11 mouse cellular contexts compared by ENCODE assay signal in genomic region chr15:62216688-62217477, GRCm38 (mm10).
A peak's percentile ranks its signal among the peaks of the same experiment; 100 is the strongest.
DNase-seq lines count a peak whose midpoint lies in the region; TF ChIP-seq lines count a peak whose summit lies in the region.
"Had no signal": no experiment of that assay in that cellular context is flagged by ENCODE, and none has a peak within 500 bp of the region (broad histone marks: within the 10 kb centered on the region; RNA-seq: fewer than 3 reads in every experiment).

No protein-coding gene starts in this region.

- TF ChIP-seq POLR2A in kidney, adult 2 months (IDR thresholded peaks at IDR 0.05; ENCODE audit: low read depth, low read length), result no peak
- TF ChIP-seq POLR2A in MEL (IDR thresholded peaks at IDR 0.05; ENCODE audit: control insufficient read depth in 1 of 2, insufficient read depth in 1 of 2, low read depth in 1 of 2, low read length in 2 of 2, poor library complexity in 1 of 2), result peak; percentile 17 to 32; a peak in 2 of 4 replicates

- H3K27ac ChIP-seq in kidney, adult 2 months (ENCODE audit: insufficient read depth, low read depth, low read length), result no peak overlapping the region
- peak overlapping the region; percentile 95 for H3K27ac ChIP-seq in MEL (ENCODE audit: control insufficient read depth, low read depth, low read length)
- H3K27ac ChIP-seq in brown adipose tissue, adult 24 weeks (replicated peaks; ENCODE audit: low read depth, low read length), result peak overlapping the region; percentile 59
- H3K27ac ChIP-seq in layer of hippocampus, adult 2 months, result no peak overlapping the region
- H3K27ac ChIP-seq: limb, embryonic 12.5 days; midbrain, embryonic 15.5 days had no signal

- H3K27me3 ChIP-seq in kidney, adult 2 months (replicated peaks; ENCODE audit: control insufficient read depth, insufficient read depth, low read length), result no peaks in the 10 kb centered on the region
- H3K27me3 ChIP-seq in MEL (ENCODE audit: control insufficient read depth in 1 of 2, insufficient read depth in 2 of 2, low read length in 2 of 2), result no peaks in the 10 kb centered on the region
- H3K27me3 ChIP-seq: limb, embryonic 12.5 days; midbrain, embryonic 15.5 days had no signal

- H3K4me3 ChIP-seq in kidney, adult 2 months (ENCODE audit: insufficient read depth, low read depth, low read length), result no peak overlapping the region
- H3K4me3 ChIP-seq in MEL (ENCODE audit: control insufficient read depth in 1 of 2, insufficient read depth in 1 of 2, low read depth in 2 of 2, low read length in 2 of 2), result peak overlapping the region; percentile 61 to 72
- H3K4me3 ChIP-seq in brown adipose tissue, adult 24 weeks (ENCODE audit: insufficient read depth, low read depth, low read length), result no peak overlapping the region
- no peak overlapping the region for H3K4me3 ChIP-seq in layer of hippocampus, adult 2 months
- H3K4me3 ChIP-seq: limb, embryonic 12.5 days; midbrain, embryonic 15.5 days had no signal

- H3K79me2 ChIP-seq in MEL (ENCODE audit: control insufficient read depth, insufficient read depth, low read length, poor library complexity), result peaks cover 69% of the 10 kb centered on the region

- TF ChIP-seq CTCF in kidney, adult 2 months (conservative IDR thresholded peaks at IDR 0.05; ENCODE audit: insufficient read depth, insufficient read length, low read depth, low read length), result no peak
- TF ChIP-seq CTCF in MEL (IDR thresholded peaks at IDR 0.05 in 2 of 3, conservative IDR thresholded peaks at IDR 0.05 in 1 of 3; ENCODE audit: control insufficient read depth in 1 of 3, insufficient read depth in 1 of 3, low read depth in 2 of 3, low read length in 3 of 3, poor library complexity in 1 of 3, severe bottlenecking in 1 of 3), result no peak
- no peak for TF ChIP-seq CTCF in layer of hippocampus, adult 2 months (conservative IDR thresholded peaks at IDR 0.05)

- TF ChIP-seq EP300 in MEL (IDR thresholded peaks at IDR 0.05; ENCODE audit: low read depth in 1 of 2, low read length in 2 of 2), result no peak

- 72% methylated on average over 8 of the region's 8 CpGs for WGBS in kidney, adult 2 months

- no peaks in the 10 kb centered on the region for H3K9me3 ChIP-seq in MEL (replicated peaks; ENCODE audit: insufficient read depth, low read length)
- H3K9me3 ChIP-seq: limb, embryonic 12.5 days; midbrain, embryonic 15.5 days had no signal

- H3K4me1 ChIP-seq in kidney, adult 2 months (ENCODE audit: control insufficient read depth, insufficient read depth, low read length), result 0 out of 2 replicates have a peak, but pooled peaks cover 4% of the 10 kb centered on the region
- peaks cover 19 to 78% of the 10 kb centered on the region in 2 experiments for H3K4me1 ChIP-seq in MEL (ENCODE audit: control insufficient read depth in 1 of 2, insufficient read depth in 2 of 2, low read length in 2 of 2)
- H3K4me1 ChIP-seq in brown adipose tissue, adult 24 weeks (ENCODE audit: control insufficient read depth, insufficient read depth, insufficient read length, low read length), result peaks cover 13% of the 10 kb centered on the region
- H3K4me1 ChIP-seq: limb, embryonic 12.5 days; midbrain, embryonic 15.5 days had no signal

- DNase-seq in kidney, adult 2 months, result peak; percentile 44
- DNase-seq in kidney, postnatal 36 days, result no peak
- DNase-seq in MEL (ENCODE audit: low read depth, low spot score), result peak; percentile 57
- DNase-seq in heart, postnatal 4 days, result peak; percentile 33
- no peak for DNase-seq in cerebellum, adult 11 months
- no peak for DNase-seq in layer of hippocampus, adult 2 months (ENCODE audit: low spot score in 2 of 2)
- DNase-seq: cerebellum, postnatal 36 days; spleen, adult 18-20 months had no signal

- peak overlapping the region; percentile 78 for H3K9ac ChIP-seq in MEL (ENCODE audit: control insufficient read depth, low read depth, low read length, poor library complexity, severe bottlenecking)
- H3K9ac ChIP-seq: limb, embryonic 12.5 days; midbrain, embryonic 15.5 days had no signal

- no peak for TF ChIP-seq RAD21 in MEL (IDR thresholded peaks at IDR 0.05; ENCODE audit: low read depth, low read length)

- no peaks in the 10 kb centered on the region for H3K36me3 ChIP-seq in kidney, adult 2 months (ENCODE audit: control insufficient read depth, insufficient read depth, low read length)
- H3K36me3 ChIP-seq in MEL (ENCODE audit: control insufficient read depth in 1 of 2, insufficient read depth in 2 of 2, low read length in 2 of 2), result peaks cover 16 to 87% of the 10 kb centered on the region in 2 experiments
- H3K36me3 ChIP-seq: limb, embryonic 12.5 days; midbrain, embryonic 15.5 days had no signal

TF ChIP-seq in MEL, 35 proteins besides CTCF, POLR2A, EP300 and RAD21:
- TF ChIP-seq MAFK (IDR thresholded peaks at IDR 0.05; ENCODE audit: borderline replicate concordance, low read depth, low read length) (no peak), USF1 (IDR thresholded peaks at IDR 0.05; ENCODE audit: low read depth, low read length) (no peak), TCF12 (IDR thresholded peaks at IDR 0.05; ENCODE audit: low read depth, low read length) (no peak), MAZ (IDR thresholded peaks at IDR 0.05; ENCODE audit: low read depth, low read length) (no peak), ETS1 (IDR thresholded peaks at IDR 0.05; ENCODE audit: low read depth, low read length) (no peak), UBTF (IDR thresholded peaks at IDR 0.05; ENCODE audit: borderline replicate concordance, insufficient read depth, low read depth, low read length) (0 out of 2 replicates have a peak, but pooled peaks have one; percentile 44), TBP (IDR thresholded peaks at IDR 0.05; ENCODE audit: low read depth, low read length) (0 out of 2 replicates have a peak, but pooled peaks have one; percentile 36), MYB (IDR thresholded peaks at IDR 0.05; ENCODE audit: low read depth, low read length) (no peak)

Comparison
In these comparisons a context has a peak if more than half of its experiments do, and no peak if none do; other contexts are left out.
1. DNase-seq: peak in kidney, adult 2 months (single experiment), MEL (single experiment) and heart, postnatal 4 days (single experiment); none in kidney, postnatal 36 days (0 of 2), cerebellum, adult 11 months (single experiment) and layer of hippocampus, adult 2 months (0 of 2).
2. H3K27ac ChIP-seq: peak in MEL (single experiment) and brown adipose tissue, adult 24 weeks (single experiment); none in kidney, adult 2 months (single experiment) and layer of hippocampus, adult 2 months (single experiment).
3. H3K4me3 ChIP-seq: peak in MEL (2 of 2); none in kidney, adult 2 months (single experiment), brown adipose tissue, adult 24 weeks (single experiment) and layer of hippocampus, adult 2 months (single experiment).